In the genomic region with DNA sequence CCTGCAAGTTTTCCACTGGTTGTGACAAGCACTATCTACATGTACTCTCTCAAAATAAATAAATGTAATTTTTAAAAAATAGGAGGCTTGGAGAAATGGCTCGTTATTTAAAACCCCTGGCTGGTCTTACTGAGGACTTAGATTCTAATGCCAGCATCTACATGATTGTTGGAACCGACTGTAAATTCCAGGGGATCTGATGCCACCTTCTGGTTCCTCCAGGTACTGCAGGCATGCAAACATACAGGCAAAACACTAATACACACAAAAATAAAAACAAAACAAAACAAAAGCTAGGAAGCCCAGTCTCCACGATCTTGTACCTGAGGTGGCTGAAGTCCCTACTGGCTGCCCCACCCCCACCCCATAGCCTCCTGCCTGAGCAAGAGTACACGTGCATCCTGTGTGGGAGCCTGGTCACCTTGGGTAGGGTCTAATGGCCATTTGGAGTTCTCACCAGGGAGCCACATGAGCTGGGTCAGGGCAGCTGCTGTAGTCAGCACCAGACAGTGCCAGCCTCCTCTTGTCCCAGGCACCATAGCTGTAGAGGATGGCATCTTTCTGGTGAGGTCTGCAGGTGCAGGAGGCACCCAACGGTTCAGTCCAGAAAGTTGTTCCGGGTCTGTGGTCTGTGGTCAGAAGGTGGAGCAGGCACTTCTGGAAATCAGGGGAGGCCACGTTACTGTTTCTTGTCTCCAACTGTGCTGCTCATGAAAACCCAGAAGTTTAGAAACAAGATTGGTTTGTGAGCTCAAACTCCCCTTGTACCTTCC, we compare ENCODE assay signal across 8 mouse cellular contexts. TPM values are rescaled to one million over a fixed set of nuclear protein-coding genes. Genes with fewer than 3 reads are reported as not detected.
A peak's percentile ranks its signal among the peaks of the same experiment; 100 is the strongest.
DNase-seq lines count a peak whose midpoint lies in the region; ATAC-seq and TF ChIP-seq lines count a peak whose summit lies in the region.

No protein-coding gene starts in this region.

- no peak overlapping the region for H3K9ac ChIP-seq in hindbrain, postnatal 0 days (replicated peaks; ENCODE audit: low read length)
- H3K9ac ChIP-seq in liver, postnatal 0 days (replicated peaks): no peak overlapping the region

- H3K36me3 ChIP-seq in hindbrain, postnatal 0 days (ENCODE audit: insufficient read depth, low read length): no peaks in the 10 kb centered on the region
- no peaks in the 10 kb centered on the region for H3K36me3 ChIP-seq in liver, postnatal 0 days (replicated peaks; ENCODE audit: insufficient read depth, low read length)

- no peaks in the 10 kb centered on the region for H3K9me3 ChIP-seq in hindbrain, postnatal 0 days (ENCODE audit: low read length)
- no peaks in the 10 kb centered on the region for H3K9me3 ChIP-seq in liver, postnatal 0 days (ENCODE audit: low read length)

- no peak overlapping the region for H3K27ac ChIP-seq in hindbrain, postnatal 0 days
- peak overlapping the region; percentile 46 for H3K27ac ChIP-seq in liver, postnatal 0 days (ENCODE audit: low read depth)

- TF ChIP-seq EP300 in liver, postnatal 0 days (IDR thresholded peaks at IDR 0.05; ENCODE audit: low read depth): no peak

- no peak overlapping the region for H3K4me3 ChIP-seq in hindbrain, postnatal 0 days (ENCODE audit: low read length)
- no peak overlapping the region for H3K4me3 ChIP-seq in liver, postnatal 0 days (ENCODE audit: low read depth, low read length)

- no peak for ATAC-seq in hindbrain, postnatal 0 days
- ATAC-seq in liver, postnatal 0 days: peak; percentile 29; the same call in 1 of the 2 replicates

- H3K27me3 ChIP-seq in hindbrain, postnatal 0 days (ENCODE audit: insufficient read depth, low read length): no peaks in the 10 kb centered on the region
- H3K27me3 ChIP-seq in liver, postnatal 0 days (ENCODE audit: insufficient read depth, low read length): 0 out of 2 replicates have a peak, but pooled peaks cover 4% of the 10 kb centered on the region

- peak; percentile 75 for DNase-seq in cerebellum, adult 11 months
- no peak for DNase-seq in cerebellum, adult 9-11 months
- DNase-seq in right cerebral cortex, adult 2 months (ENCODE audit: low spot score in 2 of 2): peak; percentile 79 to 82
- no peak for DNase-seq in right cerebral cortex, postnatal 36 days (ENCODE audit: low spot score in 2 of 2)
- DNase-seq in embryo, embryonic 10 days (ENCODE audit: low spot score): peak; percentile 75
- DNase-seq in hindbrain, postnatal 0 days (ENCODE audit: low spot score): peak; percentile 87
- DNase-seq in liver, postnatal 0 days: peak; percentile 85
- DNase-seq in right cerebral cortex, postnatal 14 days: peak; percentile 74

- 36% methylated on average over 7 of the region's 7 CpGs for WGBS in hindbrain, postnatal 0 days
- WGBS in liver, postnatal 0 days (ENCODE audit: insufficient replicate concordance): 17% methylated on average over 7 of the region's 7 CpGs

- TF ChIP-seq CTCF in hindbrain, postnatal 0 days (IDR thresholded peaks at IDR 0.05; ENCODE audit: low read depth): peak; percentile 91
- TF ChIP-seq CTCF in liver, postnatal 0 days (IDR thresholded peaks at IDR 0.05; ENCODE audit: low read depth): peak; percentile 90

- H3K4me1 ChIP-seq in hindbrain, postnatal 0 days (ENCODE audit: insufficient read depth, low read length): no peaks in the 10 kb centered on the region
- H3K4me1 ChIP-seq in liver, postnatal 0 days (ENCODE audit: insufficient read depth): peaks cover 8% of the 10 kb centered on the region; the same call in 1 of the 2 replicates

- H3K4me2 ChIP-seq in hindbrain, postnatal 0 days (ENCODE audit: low read depth, low read length): no peak overlapping the region
- peak overlapping the region; percentile 10; the same call in 1 of the 2 replicates for H3K4me2 ChIP-seq in liver, postnatal 0 days (ENCODE audit: low read depth, low read length)

RNA-seq across cellular contexts. Expression of a gene that starts 2.2 kb away (rescaled TPM):
- 0.54 and 1.8 TPM in 2 replicates for total RNA-seq in hindbrain, postnatal 0 days (2014; rRNA removed)
- 0.13 and 0.33 TPM in 2 replicates for polyA plus RNA-seq in hindbrain, postnatal 0 days (2015; fragmentation: Nextera tagmentation; extraction: Ambion mirVana)
- polyA plus RNA-seq in liver, postnatal 0 days (2015; fragmentation: Nextera tagmentation; extraction: Ambion mirVana): 5.0 and 7.2 TPM in 2 replicates

RNA-seq across cellular contexts. Expression of a gene that starts 4.8 kb away (rescaled TPM):
- total RNA-seq in hindbrain, postnatal 0 days (2014; rRNA removed): 156 and 157 TPM in 2 replicates
- 221 and 242 TPM in 2 replicates for polyA plus RNA-seq in hindbrain, postnatal 0 days (2015; fragmentation: Nextera tagmentation; extraction: Ambion mirVana)
- polyA plus RNA-seq in liver, postnatal 0 days (2015; fragmentation: Nextera tagmentation; extraction: Ambion mirVana): 7.9 and 9.2 TPM in 2 replicates

RNA-seq across cellular contexts. Expression of a gene that starts 11.5 kb away (rescaled TPM):
- total RNA-seq in hindbrain, postnatal 0 days (2014; rRNA removed): 2.6 and 3.3 TPM in 2 replicates
- polyA plus RNA-seq in hindbrain, postnatal 0 days (2015; fragmentation: Nextera tagmentation; extraction: Ambion mirVana): 3.1 and 3.2 TPM in 2 replicates
- polyA plus RNA-seq in liver, postnatal 0 days (2015; fragmentation: Nextera tagmentation; extraction: Ambion mirVana): 0.36 and 0.63 TPM in 2 replicates

RNA-seq across cellular contexts. Expression of a gene that starts 21.8 kb away (rescaled TPM):
- 112 and 120 TPM in 2 replicates for total RNA-seq in hindbrain, postnatal 0 days (2014; rRNA removed)
- polyA plus RNA-seq in hindbrain, postnatal 0 days (2015; fragmentation: Nextera tagmentation; extraction: Ambion mirVana): 108 and 119 TPM in 2 replicates
- polyA plus RNA-seq in liver, postnatal 0 days (2015; fragmentation: Nextera tagmentation; extraction: Ambion mirVana): 28.2 and 34.1 TPM in 2 replicates

RNA-seq across cellular contexts. Expression of a gene that starts 32.2 kb away (rescaled TPM):
- total RNA-seq in hindbrain, postnatal 0 days (2014; rRNA removed): 0.05 and 0.22 TPM in 2 replicates
- polyA plus RNA-seq in hindbrain, postnatal 0 days (2015; fragmentation: Nextera tagmentation; extraction: Ambion mirVana): 0.33 TPM in 1 of 2 replicates, not detected in the other
- 1.00 and 1.3 TPM in 2 replicates for polyA plus RNA-seq in liver, postnatal 0 days (2015; fragmentation: Nextera tagmentation; extraction: Ambion mirVana)

Comparison
In these comparisons a context has a peak if more than half of its experiments do, and no peak if none do; other contexts are left out.
1. DNase-seq: peak in cerebellum, adult 11 months (single experiment), right cerebral cortex, adult 2 months (2 of 2), embryo, embryonic 10 days (single experiment), hindbrain, postnatal 0 days (single experiment), liver, postnatal 0 days (single experiment) and right cerebral cortex, postnatal 14 days (single experiment); none in cerebellum, adult 9-11 months (single experiment) and right cerebral cortex, postnatal 36 days (0 of 2).
2. RNA of a gene that starts 4.8 kb away (polyA plus RNA-seq): 221 to 242 TPM in hindbrain, postnatal 0 days; 7.9 to 9.2 TPM in liver, postnatal 0 days; every median in the first group is over 10 times any median in the second.